Mouse (Mus musculus): ENCODE results near the gene Ptprt.

DNA sequence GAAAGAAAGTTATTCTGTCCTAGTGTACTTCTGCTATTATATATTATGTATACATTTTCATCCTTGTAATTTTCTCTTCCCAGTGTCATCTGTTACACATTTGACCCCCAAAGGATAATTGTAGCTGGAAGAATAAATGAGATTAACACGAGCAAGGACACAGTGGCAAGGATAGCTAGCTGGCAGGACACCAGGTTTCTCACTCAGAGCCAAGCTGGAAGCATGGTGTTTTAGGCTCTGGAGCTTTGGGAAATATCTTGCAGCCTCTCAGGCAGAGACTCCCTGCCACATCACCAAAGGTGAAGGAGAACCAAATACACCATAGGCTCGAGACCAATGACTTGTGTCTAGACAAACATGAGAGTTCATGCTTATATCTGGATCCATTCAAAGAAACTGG is 1141.3 kb downstream of the Ptprt start:
- TF ChIP-seq CTCF (conservative IDR thresholded peaks at IDR 0.05; ENCODE audit: insufficient read depth, insufficient read length, low read depth, low read length) = no peak
- TF ChIP-seq POLR2A (IDR thresholded peaks at IDR 0.05; ENCODE audit: low read depth, low read length) = no peak

Data from kidney, adult 2 months (tissue).